Mouse (Mus musculus): ENCODE measurements at regions not wholly inside any gene's neighbourhood (a gene's known extent, or its start where the extent isn't known, plus 50 kb on each side); places are given as distances from the start of the nearest gene placed in this dataset.

DNA sequence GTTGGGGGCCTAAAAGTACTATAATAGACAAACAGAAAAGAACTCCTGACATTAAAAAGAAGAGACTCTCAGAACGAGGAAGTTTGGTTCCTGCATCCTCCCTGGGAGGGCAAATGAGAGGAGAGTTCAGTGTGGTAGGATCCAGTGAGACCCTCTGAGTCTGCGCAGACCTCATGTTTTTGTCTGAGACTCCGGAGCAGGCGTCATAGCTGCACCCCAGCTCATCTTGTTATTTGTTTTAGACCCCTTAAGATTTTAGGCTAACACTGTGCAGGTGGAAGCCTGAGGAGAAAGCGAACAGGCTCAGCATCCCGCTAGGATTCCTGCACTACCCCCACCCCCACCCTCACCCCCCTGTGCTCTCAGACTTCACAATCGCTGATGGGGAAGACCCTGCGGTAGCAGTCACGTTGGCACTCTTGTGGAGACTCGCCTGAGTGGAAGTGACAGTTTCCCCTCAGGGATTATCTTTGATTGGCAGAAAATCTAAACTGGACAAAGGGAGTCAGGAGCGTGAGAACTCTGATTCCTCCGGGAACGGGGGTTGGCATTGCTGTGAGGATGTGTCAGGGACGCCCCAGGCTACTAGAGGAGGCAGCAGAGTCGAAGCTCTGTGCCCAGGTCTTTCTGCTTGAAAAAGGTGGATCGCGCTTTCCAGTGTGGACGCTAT, 85.0 kb upstream of the Nap1l1 start:
- ATAC-seq (ENCODE audit: insufficient number of reproducible peaks, low FRiP score, low TSS enrichment, low read depth) = no peak
- H3K4me3 ChIP-seq (replicated peaks) = no peak overlapping the region
- H3K27ac ChIP-seq (replicated peaks) = no peak overlapping the region
- H3K9me3 ChIP-seq (replicated peaks) = no peaks in the 10 kb centered on the region
- 37% methylated on average over 18 of the region's 18 CpGs for WGBS
- peak overlapping the region; percentile 17; the same call in 1 of the 2 replicates for H3K4me2 ChIP-seq (replicated peaks)
- H3K4me1 ChIP-seq = peaks cover 19% of the 10 kb centered on the region; the same call in 1 of the 2 replicates
- H3K36me3 ChIP-seq = no peaks in the 10 kb centered on the region
- H3K27me3 ChIP-seq = no peaks in the 10 kb centered on the region
- H3K9ac ChIP-seq = no peak overlapping the region

DNA sequence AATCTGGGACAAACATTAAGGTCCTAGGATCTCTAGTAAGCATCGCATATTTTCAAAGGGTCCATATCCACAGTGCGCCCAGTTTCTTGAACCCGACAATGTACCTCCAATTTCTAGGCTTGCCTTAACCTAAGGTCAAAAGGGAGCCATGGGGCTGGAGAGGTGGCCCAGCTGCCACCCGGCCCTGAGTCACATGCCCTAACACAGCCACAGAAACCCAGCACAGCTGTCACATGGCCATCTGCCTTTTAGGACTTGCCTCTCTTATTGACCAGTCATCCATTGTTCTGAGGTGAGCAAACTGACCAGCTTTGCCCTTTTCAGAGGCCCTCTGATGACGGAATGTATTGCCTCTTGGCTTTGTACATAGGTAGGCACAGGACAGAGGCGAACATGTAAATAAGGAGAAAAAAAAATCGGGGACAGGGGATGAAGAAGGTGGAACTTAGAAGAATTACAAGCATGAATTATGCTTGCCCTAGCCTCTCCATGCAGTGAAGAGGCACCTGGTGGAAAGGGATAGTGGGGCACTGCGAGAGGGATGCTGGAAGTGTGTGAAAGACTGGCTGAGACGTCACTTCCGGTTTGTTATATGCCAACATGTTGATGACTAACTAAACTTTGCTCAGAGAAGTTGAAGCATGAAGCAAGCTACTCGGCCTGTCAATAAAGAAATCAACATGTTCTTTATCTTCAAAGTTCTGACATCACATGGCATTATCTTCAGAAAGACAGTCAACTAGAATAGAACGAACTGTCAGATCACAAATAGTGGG, 84.3 kb upstream of the Nap1l1 start:
- Histone ChIP-seq H3K4me1 (peaks cover 19% of the 10 kb centered on the region; the same call in 1 of the 2 replicates), H3K4me3 (replicated peaks) (no peak overlapping the region), H3K27me3 (no peaks in the 10 kb centered on the region), H3K27ac (replicated peaks) (no peak overlapping the region), H3K4me2 (replicated peaks) (no peak overlapping the region), H3K36me3 (no peaks in the 10 kb centered on the region), H3K9ac (no peak overlapping the region), H3K9me3 (replicated peaks) (no peaks in the 10 kb centered on the region)
- 75% methylated on average over 12 of the region's 12 CpGs for WGBS
- no peak for ATAC-seq (ENCODE audit: insufficient number of reproducible peaks, low FRiP score, low TSS enrichment, low read depth)

DNA sequence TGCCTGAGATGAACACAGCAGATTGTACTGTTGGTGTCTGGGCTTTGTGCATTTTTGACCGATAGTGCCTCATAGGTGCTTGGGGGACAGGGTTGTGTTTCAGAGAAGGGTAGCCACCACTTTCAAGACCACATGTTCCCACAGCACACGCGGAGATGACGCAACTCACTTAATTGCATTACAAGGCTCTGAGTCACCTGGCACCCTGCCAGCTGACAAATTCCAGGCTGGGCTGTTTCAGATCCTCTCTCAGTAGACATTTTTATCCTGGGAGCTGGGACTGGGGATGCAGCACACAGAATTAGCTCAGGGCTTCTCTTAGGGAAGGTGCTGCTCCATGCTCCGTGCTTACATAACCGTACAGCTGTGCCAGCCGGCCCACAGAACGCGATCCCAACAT, 83.1 kb upstream of the Nap1l1 start:
- H3K4me1 ChIP-seq = peaks cover 19% of the 10 kb centered on the region; the same call in 1 of the 2 replicates
- H3K4me3 ChIP-seq (replicated peaks) = no peak overlapping the region
- ATAC-seq (ENCODE audit: insufficient number of reproducible peaks, low FRiP score, low TSS enrichment, low read depth) = peak; percentile 70
- no peak overlapping the region for H3K27ac ChIP-seq (replicated peaks)
- H3K9me3 ChIP-seq (replicated peaks) = no peaks in the 10 kb centered on the region
- H3K27me3 ChIP-seq = no peaks in the 10 kb centered on the region
- no peak overlapping the region for H3K9ac ChIP-seq
- no peaks in the 10 kb centered on the region for H3K36me3 ChIP-seq
- 0 out of 2 replicates have a peak overlapping the region, but pooled peaks have one; percentile 9 for H3K4me2 ChIP-seq (replicated peaks)
- 16% methylated on average over 9 of the region's 9 CpGs for WGBS

DNA sequence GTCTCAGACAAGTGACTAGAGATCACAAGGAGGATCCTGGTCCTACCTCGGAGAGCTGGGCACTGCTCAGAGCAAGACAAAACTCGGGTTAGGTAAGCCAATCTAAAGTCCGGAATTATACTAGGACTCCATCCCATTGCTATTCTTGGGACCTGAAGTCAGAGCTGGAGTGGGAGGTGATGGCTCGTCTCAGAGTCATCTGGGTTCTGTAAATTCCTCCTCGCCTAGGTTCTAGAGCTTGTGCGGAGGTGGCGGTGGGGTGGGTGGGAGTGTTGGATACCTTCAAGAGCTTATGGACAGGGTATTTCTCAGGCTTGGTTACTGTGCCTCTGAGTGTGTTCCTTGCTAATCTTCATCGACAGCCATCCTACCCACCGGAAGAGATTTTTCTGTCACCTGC, 78.6 kb upstream of the Nap1l1 start:
- no peak overlapping the region for H3K27ac ChIP-seq (replicated peaks)
- H3K27me3 ChIP-seq = no peaks in the 10 kb centered on the region
- H3K9ac ChIP-seq = no peak overlapping the region
- 93% methylated on average over 9 of the region's 9 CpGs for WGBS
- no peak overlapping the region for H3K4me2 ChIP-seq (replicated peaks)
- no peaks in the 10 kb centered on the region for H3K9me3 ChIP-seq (replicated peaks)
- no peak overlapping the region for H3K4me3 ChIP-seq (replicated peaks)
- H3K36me3 ChIP-seq = no peaks in the 10 kb centered on the region
- no peak for ATAC-seq (ENCODE audit: insufficient number of reproducible peaks, low FRiP score, low TSS enrichment, low read depth)
- H3K4me1 ChIP-seq = 0 out of 2 replicates have a peak, but pooled peaks cover 10% of the 10 kb centered on the region

DNA sequence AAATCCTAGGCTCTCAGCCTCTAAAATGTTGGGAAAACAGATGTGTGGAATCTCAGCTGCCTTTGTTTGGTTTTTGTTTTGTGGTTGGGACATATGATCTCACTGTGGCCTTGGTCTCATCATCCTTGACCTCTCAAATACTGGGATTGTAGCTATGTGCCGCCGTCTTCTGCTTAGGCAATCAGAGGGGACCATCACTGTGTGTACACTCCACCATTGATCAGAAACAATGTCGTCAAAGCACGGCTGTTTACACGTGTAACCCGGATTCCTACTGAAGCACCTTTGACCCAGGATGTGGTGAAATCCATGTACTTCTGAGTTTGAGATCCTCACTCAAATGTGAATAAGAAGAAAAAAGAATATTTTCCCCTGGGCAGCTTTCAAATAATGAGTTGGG, 68.0 kb upstream of the Nap1l1 start:
- WGBS = 88% methylated on average over 6 of the region's 6 CpGs
- Histone ChIP-seq H3K9me3 (replicated peaks) (no peaks in the 10 kb centered on the region), H3K4me2 (replicated peaks) (no peak overlapping the region), H3K36me3 (no peaks in the 10 kb centered on the region), H3K27me3 (no peaks in the 10 kb centered on the region), H3K27ac (replicated peaks) (no peak overlapping the region), H3K9ac (no peak overlapping the region), H3K4me1 (no peaks in the 10 kb centered on the region), H3K4me3 (replicated peaks) (no peak overlapping the region)
- ATAC-seq (ENCODE audit: insufficient number of reproducible peaks, low FRiP score, low TSS enrichment, low read depth) = no peak

DNA sequence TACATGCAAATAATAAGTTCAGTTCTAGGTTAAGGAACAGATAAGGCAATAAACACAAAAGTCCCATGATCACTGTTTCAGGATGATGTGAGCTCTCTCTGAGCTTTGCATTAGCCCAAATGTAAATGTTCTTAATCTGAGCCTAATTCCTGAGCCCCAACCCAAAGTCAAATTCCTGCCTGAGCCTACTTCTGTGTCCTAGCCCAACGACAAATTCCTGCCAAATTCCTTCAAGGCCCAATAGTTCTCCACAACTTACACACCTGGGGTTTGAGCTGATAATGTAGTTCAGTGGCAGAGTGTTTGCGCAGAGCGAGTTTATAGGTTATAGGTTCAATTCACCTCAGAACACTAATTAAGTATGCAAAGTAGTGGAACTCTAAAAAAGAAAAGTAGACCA, 64.1 kb upstream of the Nap1l1 start:
- H3K9me3 ChIP-seq (replicated peaks) = no peaks in the 10 kb centered on the region
- H3K4me1 ChIP-seq = no peaks in the 10 kb centered on the region
- H3K36me3 ChIP-seq = no peaks in the 10 kb centered on the region
- H3K27ac ChIP-seq (replicated peaks) = no peak overlapping the region
- H3K4me3 ChIP-seq (replicated peaks) = no peak overlapping the region
- ATAC-seq (ENCODE audit: insufficient number of reproducible peaks, low FRiP score, low TSS enrichment, low read depth) = no peak
- H3K27me3 ChIP-seq = no peaks in the 10 kb centered on the region
- H3K9ac ChIP-seq = no peak overlapping the region
- 73% methylated on average over 3 of the region's 3 CpGs for WGBS
- no peak overlapping the region for H3K4me2 ChIP-seq (replicated peaks)

DNA sequence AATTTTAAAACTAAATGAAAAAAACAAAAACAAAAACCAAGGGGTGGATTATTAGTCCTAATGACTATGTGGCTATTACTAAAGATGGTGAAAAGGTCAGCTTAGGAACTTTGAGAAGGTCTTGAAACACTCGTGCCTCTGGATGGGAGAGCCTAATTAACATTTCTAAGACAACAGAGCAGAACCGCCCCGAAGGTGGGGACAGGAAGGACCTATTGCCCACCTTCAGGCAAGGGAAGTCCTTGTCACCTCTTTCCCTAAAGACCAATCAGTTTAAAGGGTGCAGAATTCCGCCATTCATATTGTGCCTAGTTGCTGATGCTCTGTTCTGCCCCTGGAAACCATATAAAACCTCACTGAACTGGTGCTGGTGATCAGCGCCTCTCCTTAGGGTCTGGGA, 63.5 kb upstream of the Nap1l1 start:
- Histone ChIP-seq H3K27me3 (no peaks in the 10 kb centered on the region), H3K4me1 (no peaks in the 10 kb centered on the region), H3K36me3 (no peaks in the 10 kb centered on the region), H3K4me3 (replicated peaks) (no peak overlapping the region), H3K4me2 (replicated peaks) (no peak overlapping the region), H3K9ac (no peak overlapping the region), H3K27ac (replicated peaks) (no peak overlapping the region), H3K9me3 (replicated peaks) (no peaks in the 10 kb centered on the region)
- WGBS = 69% methylated on average over 5 of the region's 5 CpGs
- ATAC-seq (ENCODE audit: insufficient number of reproducible peaks, low FRiP score, low TSS enrichment, low read depth) = no peak

DNA sequence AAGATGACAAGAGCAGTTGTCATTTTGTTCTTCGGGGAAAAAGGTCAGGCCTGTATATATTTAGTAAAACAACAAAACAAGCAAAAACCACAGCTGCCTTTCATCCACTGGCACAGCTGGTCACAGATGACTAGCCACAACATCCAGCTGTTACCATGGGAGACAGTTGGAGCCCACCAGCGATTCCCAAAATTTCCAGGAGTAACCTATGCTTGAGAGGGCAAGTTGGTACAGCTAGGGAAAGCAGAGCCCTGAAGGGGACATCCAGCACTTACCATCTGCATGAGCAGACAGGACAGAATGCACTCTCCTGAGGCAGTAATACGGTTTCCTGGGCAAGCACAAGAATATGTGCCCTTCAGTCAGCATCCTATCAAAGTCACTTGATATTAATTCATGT, 62.9 kb upstream of the Nap1l1 start:
- ATAC-seq (ENCODE audit: insufficient number of reproducible peaks, low FRiP score, low TSS enrichment, low read depth) = no peak
- no peaks in the 10 kb centered on the region for H3K9me3 ChIP-seq (replicated peaks)
- H3K9ac ChIP-seq = no peak overlapping the region
- H3K36me3 ChIP-seq = no peaks in the 10 kb centered on the region
- 66% methylated on average over 3 of the region's 3 CpGs for WGBS
- H3K4me2 ChIP-seq (replicated peaks) = no peak overlapping the region
- no peak overlapping the region for H3K4me3 ChIP-seq (replicated peaks)
- H3K27ac ChIP-seq (replicated peaks) = no peak overlapping the region
- H3K27me3 ChIP-seq = no peaks in the 10 kb centered on the region
- H3K4me1 ChIP-seq = no peaks in the 10 kb centered on the region

DNA sequence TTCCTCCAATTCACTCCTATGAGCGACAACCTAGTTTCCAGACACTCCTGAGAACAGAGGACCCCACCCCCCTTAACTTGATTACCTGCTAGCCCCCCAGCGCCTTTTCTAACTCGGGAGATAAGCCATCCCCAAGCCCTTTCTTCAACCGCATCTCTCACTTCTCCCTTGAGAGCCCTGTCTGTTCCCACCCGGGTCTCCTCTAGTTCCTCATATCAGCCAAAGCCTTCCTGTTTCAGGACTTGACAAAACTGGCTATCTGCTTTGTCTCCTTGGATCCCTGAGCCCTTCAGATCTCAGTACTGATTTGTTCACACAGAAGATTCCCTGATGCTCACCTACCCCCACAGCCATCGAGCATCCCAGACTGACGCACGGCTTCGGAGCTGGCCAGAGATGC, 61.5 kb upstream of the Nap1l1 start:
- H3K4me3 ChIP-seq (replicated peaks) = no peak overlapping the region
- ATAC-seq (ENCODE audit: insufficient number of reproducible peaks, low FRiP score, low TSS enrichment, low read depth) = no peak
- no peaks in the 10 kb centered on the region for H3K27me3 ChIP-seq
- no peak overlapping the region for H3K4me2 ChIP-seq (replicated peaks)
- no peaks in the 10 kb centered on the region for H3K9me3 ChIP-seq (replicated peaks)
- H3K9ac ChIP-seq = no peak overlapping the region
- H3K4me1 ChIP-seq = no peaks in the 10 kb centered on the region
- H3K36me3 ChIP-seq = no peaks in the 10 kb centered on the region
- WGBS = 86% methylated on average over 9 of the region's 9 CpGs
- no peak overlapping the region for H3K27ac ChIP-seq (replicated peaks)

DNA sequence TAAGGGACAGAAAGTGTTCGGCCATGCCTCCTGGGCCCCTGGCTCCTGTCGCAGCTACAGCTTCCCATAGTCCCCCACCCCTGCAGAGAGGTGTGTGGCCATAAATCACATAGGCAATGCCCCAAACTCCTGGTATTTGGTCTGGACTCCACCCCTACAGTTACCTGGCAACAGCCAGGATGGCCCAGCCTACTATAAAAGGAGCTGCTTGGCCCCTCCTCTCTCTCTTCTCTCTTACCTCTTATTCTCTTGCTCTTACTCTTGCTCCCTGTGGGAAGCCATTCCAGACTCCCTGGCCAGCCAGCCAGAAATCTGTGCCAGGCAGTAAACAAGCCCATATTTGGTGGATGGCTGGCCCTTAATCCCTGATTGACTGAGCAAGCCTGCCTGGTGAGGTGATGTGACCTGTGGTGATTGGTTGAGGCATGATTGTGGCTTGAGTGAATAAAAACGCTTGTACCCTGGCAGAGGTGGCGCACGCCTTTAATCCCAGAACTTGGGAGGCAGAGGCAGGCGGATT, 56.4 kb upstream of the Nap1l1 start:
- Histone ChIP-seq H3K27me3 (no peaks in the 10 kb centered on the region), H3K9me3 (replicated peaks) (no peaks in the 10 kb centered on the region), H3K36me3 (no peaks in the 10 kb centered on the region), H3K4me1 (peaks cover 11% of the 10 kb centered on the region; the same call in 1 of the 2 replicates), H3K4me3 (replicated peaks) (no peak overlapping the region), H3K4me2 (replicated peaks) (no peak overlapping the region), H3K27ac (replicated peaks) (no peak overlapping the region), H3K9ac (no peak overlapping the region)
- ATAC-seq (ENCODE audit: insufficient number of reproducible peaks, low FRiP score, low TSS enrichment, low read depth) = no peak
- 85% methylated on average over 6 of the region's 6 CpGs for WGBS

DNA sequence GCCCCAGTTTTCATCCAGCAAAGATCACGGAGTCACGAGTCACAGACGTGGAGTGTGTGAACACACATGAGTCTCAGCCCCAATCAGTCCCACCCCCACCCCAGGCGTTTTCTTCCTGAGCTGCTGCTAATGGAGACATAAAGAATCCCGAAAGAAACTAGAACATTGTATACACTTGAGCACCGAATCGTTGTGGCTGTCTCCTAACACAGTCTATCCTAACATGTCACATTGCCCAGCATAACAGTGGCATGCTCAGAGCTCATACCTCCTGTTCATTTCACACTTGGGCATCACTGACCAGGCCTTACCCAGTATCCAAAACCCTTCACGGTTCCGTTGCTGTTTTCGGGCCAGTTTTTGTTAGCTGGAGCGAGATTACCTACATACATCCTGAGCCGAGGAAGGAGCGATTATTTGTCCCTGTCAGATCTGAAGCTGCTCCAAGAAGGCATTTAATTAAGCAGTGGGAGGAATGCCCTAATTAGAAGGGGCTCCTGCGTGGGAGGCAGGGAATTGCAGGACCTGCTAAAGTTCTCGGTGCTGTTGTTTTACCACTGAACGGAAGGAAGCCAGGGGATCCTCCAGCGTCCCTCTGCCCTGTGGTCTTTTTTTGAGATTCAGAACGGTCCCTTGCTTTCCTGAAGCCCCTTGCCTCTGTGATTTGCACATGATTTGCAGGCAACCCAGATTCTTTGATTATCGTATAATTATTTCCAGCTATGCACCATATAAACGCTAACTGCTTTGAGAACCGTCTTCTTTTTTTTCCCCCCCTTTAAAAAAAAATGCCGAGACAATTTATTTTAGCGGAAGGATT, 53.4 kb upstream of the Nap1l1 start:
- H3K27me3 ChIP-seq = no peaks in the 10 kb centered on the region
- no peak overlapping the region for H3K27ac ChIP-seq (replicated peaks)
- no peak overlapping the region for H3K9ac ChIP-seq
- peak overlapping the region; percentile 30 for H3K4me3 ChIP-seq (replicated peaks)
- H3K9me3 ChIP-seq (replicated peaks) = no peaks in the 10 kb centered on the region
- no peak for ATAC-seq (ENCODE audit: insufficient number of reproducible peaks, low FRiP score, low TSS enrichment, low read depth)
- peaks cover 15% of the 10 kb centered on the region; the same call in 1 of the 2 replicates for H3K4me1 ChIP-seq
- 18% methylated on average over 23 of the region's 23 CpGs for WGBS
- H3K36me3 ChIP-seq = no peaks in the 10 kb centered on the region
- H3K4me2 ChIP-seq (replicated peaks) = peak overlapping the region; percentile 57

Measured in embryonic facial prominence, embryonic 15.5 days (tissue).